Mouse (Mus musculus): ENCODE measurements around the gene Heatr4.

The Heatr4 gene

DNA sequence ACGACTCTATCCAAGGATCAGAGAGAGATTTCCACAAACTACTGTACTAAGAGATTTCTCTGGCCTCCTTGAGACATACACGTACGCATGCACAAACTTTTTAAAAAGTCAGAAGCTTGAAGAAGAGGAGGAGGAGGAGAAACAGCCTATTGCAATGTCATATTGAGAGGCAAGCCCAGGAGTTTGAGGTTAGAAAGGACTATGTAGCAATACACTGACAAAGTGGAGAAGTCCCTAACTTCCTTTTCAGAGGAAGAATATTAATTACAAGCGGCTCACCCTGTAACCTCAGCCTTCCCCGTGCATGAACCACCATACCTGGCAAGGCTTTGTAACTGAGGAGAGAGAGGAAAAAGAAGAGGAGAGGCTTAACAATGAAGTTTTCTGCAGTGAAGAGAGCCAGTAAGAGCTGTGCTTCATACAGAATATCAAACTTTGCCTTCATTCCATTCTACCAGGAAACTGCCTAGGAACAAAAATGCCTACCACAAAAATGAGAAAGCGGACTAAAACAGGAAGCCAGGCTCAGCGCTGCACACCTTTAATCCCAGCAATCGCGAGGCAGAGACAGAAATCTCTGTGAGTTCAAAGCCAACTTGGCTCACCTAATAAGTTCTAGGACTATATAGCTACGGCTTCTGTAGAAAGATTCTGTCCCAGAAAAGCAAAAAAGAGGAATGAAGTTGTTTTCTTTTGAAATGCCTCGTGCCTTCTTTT, 34.7 kb downstream of the Heatr4 start:
- no peak for TF ChIP-seq GATA4 (IDR thresholded peaks at IDR 0.05; ENCODE audit: insufficient replicate concordance, low read length)

DNA sequence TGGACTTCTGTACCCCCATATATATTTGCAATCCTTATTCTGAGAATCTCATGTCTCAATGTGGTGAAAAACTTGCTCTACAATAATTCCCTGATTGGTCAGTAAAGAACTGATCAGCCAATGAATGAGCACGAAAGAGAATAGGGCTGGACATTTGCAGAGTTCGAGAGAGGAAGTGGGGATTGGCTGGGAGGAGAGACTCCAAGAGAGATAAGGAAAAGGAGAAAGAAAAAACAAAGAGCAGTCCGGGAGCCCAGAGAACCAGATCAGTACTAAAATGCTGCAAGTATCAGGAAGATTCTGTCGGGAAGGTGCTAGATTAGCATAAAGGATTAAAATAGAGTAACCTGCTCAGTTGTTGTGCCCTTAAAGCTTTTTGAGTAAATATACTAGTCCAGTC, 35.6 kb downstream of the Heatr4 start:
- TF ChIP-seq GATA4 (IDR thresholded peaks at IDR 0.05; ENCODE audit: insufficient replicate concordance, low read length), result no peak

DNA sequence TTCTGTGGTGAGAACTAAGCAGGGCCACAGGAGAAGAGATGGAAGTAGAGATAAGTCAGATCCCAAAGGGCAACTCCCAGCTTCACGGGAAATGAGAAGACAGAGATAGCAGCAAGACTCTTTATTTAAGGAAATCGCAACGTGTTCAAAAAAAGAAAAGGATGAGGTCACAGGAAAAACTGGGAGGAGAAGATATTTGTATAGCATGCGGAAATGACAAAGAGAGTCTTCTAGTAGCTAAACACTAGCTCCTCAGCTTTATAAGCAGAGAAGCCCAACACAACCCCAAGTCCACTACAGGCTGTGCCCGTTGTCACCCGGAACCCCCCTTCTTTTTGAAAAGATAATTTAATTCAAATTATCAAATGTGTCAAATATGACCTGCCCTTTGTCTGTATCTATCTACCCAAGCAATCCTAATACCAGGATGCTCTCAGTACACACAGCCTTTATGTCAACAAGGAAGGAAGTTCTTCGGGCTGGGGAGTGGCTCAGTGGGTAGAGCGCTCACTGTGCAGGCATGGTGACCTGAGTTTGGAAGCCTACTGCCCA, 37.3 kb downstream of the Heatr4 start:
- TF ChIP-seq GATA4 (IDR thresholded peaks at IDR 0.05; ENCODE audit: insufficient replicate concordance, low read length), result peak; percentile 62

DNA sequence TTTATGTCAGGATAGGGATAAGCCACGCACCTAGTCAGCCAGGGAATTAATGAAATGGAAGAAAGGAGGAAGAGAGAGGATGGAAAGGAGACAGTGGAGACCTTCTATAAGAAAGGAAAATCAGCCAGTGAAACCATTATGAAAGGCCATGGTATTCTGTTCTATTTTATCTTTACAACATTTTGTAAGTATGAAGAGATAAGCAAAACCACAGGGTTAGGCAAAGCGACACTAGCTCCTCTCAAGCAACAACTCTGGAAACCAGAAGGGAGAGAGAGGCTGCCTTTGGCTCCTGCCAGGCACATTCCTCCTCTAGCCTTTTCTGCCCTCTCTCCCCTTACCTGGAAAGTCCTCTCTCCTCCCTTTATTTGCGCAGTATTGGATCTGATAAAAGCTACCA, 42.7 kb downstream of the Heatr4 start:
- TF ChIP-seq GATA4 (IDR thresholded peaks at IDR 0.05; ENCODE audit: insufficient replicate concordance, low read length), result no peak

DNA sequence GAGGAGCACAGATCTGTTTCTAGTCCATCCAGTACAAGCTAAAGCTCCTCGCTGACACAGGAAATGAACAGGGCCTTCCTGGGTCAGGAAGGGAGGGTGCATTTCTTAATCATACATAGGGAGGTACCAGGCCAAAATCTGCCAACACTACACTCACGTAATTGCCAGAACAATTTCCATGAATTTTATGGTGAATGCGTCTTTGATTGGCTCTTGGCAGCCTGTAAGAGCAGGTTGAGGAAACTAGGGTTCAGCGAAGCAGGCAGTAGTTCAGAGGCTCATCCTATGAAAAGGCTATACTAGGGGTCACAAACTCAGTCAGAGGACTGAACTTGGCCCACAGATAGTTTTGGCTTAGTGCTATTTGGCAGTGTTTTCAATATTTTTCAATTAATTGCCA, 44.6 kb downstream of the Heatr4 start:
- peak; percentile 38; the same call in 1 of the 2 replicates for TF ChIP-seq GATA4 (IDR thresholded peaks at IDR 0.05; ENCODE audit: insufficient replicate concordance, low read length)

DNA sequence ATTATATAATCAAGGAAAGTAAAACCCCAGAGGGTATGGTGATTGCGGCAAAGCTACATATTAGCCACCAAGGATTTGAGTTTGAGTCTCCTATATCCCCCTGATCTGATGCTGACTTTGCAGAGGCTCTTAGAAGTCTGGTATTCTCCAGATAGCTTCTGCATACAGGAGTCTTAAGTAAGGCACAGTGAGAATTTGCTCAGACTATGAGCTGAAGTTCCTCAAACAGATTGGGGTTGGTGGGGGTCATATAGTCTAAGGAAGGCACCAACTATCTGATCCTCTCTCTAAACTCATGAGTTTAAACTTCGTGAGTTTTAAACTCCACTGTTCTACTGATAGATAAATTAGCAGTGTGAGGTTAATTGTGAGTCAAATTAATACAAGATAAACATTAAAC, 45.3 kb downstream of the Heatr4 start:
- no peak for TF ChIP-seq GATA4 (IDR thresholded peaks at IDR 0.05; ENCODE audit: insufficient replicate concordance, low read length)

DNA sequence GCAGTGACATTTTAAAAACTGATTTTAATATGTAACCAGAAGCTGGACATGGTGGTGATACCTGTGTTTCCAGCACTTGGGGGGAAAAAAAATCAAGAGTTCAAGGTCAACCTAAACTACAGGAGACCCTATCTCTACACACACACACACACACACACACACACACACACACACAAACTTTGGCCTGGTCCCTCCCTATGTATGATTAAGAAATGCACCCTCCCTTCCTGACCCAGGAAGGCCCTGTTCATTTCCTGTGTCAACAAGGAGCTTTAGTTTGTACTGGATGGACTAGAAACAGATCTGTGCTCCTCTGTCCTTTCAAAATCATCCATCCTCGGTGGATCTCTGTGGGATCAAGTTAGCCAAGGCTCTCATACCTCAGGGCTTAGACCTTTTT, 46.1 kb downstream of the Heatr4 start:
- TF ChIP-seq GATA4 (IDR thresholded peaks at IDR 0.05; ENCODE audit: insufficient replicate concordance, low read length), result peak; percentile 90

DNA sequence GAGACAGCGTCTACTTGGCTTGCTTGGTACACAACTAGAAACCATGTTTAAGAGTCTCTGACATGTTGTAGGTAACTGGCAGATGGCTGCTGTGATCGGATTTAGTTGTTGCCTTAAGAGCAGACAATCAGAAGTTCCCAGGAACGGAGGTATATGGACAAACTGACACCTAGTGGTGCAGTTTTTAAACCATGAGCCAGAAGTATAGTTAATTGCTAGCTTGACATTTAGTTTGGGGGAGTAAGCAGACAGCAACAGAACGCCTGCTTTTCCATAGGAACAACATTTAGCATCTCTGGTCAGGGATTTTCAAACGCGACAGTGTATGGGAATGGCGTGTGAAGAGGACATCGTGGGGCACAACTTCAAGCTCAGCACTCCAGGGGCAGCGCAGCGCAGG, 47.1 kb downstream of the Heatr4 start:
- TF ChIP-seq GATA4 (IDR thresholded peaks at IDR 0.05; ENCODE audit: insufficient replicate concordance, low read length), result no peak

DNA sequence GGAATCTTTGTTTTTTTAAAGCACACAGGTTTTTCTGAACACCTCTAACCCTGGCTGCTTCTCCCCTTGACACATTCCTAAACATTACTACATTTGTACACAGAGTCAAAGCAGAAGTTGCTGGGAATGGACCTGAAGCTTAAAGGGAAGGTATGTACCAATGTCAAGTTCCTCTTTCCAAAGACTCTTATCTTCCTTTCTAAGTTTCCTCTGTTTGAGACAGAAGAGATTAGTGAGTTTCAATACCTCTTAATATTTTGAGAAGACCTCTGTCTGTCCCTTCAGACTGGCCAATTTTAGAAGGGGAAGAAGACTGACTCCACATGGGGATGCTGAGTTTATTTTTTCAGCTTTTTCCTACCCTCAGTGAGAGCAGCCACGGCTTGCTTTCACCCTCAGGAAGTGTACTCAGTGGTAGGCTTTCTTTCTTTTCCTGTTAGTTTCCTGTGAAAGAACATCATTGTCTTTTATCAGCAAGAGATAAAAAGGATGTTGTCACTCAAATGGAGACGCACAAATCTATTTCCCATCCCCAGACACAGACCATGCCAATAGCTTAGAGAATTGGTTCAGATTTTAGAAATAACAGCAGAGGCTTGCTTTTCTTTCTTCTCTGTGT, 55.4 kb downstream of the Heatr4 start:
- TF ChIP-seq GATA4 (IDR thresholded peaks at IDR 0.05; ENCODE audit: insufficient replicate concordance, low read length), result peak; percentile 85; the same call in 1 of the 2 replicates

DNA sequence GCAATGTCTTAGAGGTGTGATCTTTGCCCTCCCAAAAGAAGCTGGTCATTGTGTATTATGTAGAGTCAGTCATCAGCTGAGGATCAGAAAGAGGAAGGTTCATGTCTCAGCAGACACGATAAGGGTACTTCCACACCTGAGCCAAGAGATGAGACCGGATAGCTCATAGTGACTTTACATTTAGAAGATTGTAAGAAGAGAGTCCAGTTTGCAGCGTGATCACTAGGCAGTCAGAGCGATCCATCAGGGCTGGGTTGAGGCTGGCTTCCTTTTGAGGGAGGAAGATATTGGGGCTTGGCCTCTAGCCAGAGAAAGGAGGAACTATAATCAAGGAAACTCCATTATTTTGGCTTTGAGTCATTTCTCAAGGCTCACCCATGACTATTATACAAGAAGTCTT, 56.9 kb downstream of the Heatr4 start:
- TF ChIP-seq GATA4 (IDR thresholded peaks at IDR 0.05; ENCODE audit: insufficient replicate concordance, low read length), result peak; percentile 42; the same call in 1 of the 2 replicates

DNA sequence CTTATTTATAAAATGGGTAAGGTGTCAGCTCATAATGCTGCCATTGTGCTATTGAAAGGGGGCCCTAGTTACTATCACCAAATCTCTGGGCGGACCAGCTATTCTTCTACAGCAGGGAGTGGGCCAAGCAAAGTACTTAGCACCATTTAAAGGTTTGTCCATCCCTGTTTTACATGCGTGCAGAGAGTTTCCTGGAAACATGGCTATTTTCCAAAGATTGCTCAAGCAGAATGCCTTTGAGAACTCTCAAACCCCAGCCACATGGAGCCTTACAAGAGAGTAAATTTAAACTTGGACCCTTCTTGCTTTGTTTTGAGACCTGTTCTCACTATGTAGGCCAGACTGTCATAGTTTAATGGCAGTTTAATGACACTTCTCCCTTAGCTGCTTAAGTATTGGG, 58.6 kb downstream of the Heatr4 start:
- no peak for TF ChIP-seq GATA4 (IDR thresholded peaks at IDR 0.05; ENCODE audit: insufficient replicate concordance, low read length)

DNA sequence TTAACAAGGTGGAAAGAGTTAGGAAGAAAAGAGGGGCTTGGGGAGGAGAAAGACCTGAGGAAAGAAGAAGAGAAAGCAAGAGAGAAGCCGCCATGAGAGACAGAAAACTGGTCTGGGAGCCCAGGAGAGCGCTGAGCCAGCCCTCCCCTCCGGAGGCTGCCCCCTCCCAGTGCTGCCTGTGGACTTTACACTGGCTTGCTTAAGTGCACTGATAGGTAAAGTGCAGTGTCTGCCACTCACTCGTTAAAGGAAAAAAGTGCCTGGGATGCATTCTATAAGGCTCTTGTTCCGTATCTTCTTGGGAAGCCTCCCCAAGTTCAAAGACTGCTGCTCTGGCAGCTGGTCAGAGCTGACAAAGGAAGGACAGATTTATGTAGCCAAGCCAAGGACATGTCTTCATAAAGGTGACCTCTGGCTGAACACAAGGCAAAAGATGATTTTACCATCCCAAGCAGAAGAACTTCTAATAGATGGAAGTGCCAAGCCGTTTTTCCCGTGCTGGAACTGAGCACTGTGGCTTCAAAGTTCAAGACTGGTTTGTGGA, 59.4 kb downstream of the Heatr4 start:
- TF ChIP-seq GATA4 (IDR thresholded peaks at IDR 0.05; ENCODE audit: insufficient replicate concordance, low read length), result peak; percentile 76; the same call in 1 of the 2 replicates

DNA sequence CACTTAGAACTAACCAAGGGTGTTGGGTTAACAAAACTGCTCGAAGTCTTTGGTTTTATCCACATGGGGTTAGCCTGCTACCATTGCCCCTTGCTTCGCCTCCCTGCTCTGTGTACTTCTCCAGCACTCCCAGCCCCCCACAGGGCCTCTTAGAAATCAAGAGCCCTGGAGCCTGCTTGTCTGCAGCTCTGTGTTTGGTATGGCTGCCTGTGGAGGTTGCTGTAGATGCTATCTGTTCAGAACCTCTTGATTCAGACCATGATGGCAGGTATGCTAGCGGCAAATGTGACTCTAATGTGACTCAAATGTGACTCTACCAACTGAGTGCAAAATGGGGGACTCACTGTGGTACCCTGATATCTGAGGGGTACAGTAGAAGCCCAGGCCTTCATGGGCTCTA, 60.3 kb downstream of the Heatr4 start:
- no peak for TF ChIP-seq GATA4 (IDR thresholded peaks at IDR 0.05; ENCODE audit: insufficient replicate concordance, low read length)

DNA sequence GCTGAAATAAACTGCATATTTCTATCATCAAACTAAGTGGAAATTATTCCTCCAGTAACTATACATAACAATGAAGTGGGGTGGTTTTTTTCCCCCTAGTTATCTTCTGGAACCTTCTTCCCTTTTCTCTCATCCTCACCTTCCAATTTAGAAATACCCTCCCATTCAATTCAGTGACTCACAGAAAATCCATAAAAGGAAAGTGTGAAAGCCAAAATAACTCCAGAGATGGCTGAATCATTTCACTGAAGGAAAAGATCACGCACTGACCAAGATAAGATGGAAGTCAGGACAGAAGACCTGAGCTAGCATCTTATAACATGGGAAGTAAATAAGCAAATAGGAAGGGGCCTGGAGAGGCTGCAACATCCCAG, 61.2 kb downstream of the Heatr4 start:
- TF ChIP-seq GATA4 (IDR thresholded peaks at IDR 0.05; ENCODE audit: insufficient replicate concordance, low read length), result no peak

DNA sequence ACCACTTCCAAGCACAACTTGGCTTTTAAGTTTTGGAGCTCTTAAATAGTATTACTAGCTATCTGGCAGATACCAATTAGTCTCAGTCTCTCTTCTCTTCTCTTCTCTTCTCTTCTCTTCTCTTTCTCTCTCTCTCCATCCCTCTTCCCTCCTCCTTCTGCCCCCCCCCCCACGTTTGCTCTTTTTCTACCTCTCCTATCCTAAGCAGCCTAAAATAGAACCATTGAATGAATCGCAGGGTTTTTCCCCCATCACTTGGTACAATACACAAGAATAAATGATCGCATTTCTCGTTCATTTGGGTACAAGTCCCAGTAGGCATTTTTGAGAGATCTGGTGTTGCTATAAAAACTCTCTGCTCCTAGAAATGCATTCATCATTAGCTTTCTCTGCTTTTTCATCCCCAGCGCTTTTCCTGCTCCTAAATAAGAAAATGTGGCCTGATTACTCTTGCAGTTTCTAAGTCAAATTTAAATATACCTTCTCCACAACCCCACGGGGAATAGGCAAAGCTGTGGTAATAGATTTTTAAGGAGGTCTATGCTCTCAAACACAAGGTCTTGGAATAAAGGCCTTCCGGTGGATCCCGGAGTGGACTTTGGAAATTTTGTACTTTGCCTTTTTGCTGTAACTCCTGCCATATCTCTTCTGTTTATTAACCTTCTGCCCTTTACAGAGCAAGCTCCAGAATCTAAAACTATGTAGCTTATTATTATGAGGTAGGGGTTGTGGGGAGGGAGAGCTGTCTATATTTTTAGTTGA, 61.7 kb downstream of the Heatr4 start:
- TF ChIP-seq GATA4 (IDR thresholded peaks at IDR 0.05; ENCODE audit: insufficient replicate concordance, low read length), result 0 out of 2 replicates have a peak, but pooled peaks have one; percentile 16
